9 mouse cellular contexts compared by ENCODE assay signal in genomic region chr19:10402771-10403494, GRCm38 (mm10). TPM values are rescaled to one million over a fixed set of nuclear protein-coding genes. Genes with fewer than 3 reads are reported as not detected.
DNase-seq lines count a peak whose midpoint lies in the region; TF ChIP-seq lines count a peak whose summit lies in the region.
"Had no signal": no experiment of that assay in that cellular context is flagged by ENCODE, and none has a peak within 500 bp of the region (broad histone marks: within the 10 kb centered on the region; RNA-seq: fewer than 3 reads in every experiment).

No protein-coding gene starts in this region.

- H3K4me1 ChIP-seq in ES-Bruce4 (ENCODE audit: control insufficient read depth, insufficient read depth, low read length) = no peaks in the 10 kb centered on the region
- H3K4me1 ChIP-seq: liver, embryonic 15.5 days had no signal

- no peaks in the 10 kb centered on the region for H3K9me3 ChIP-seq in ES-Bruce4 (replicated peaks; ENCODE audit: control insufficient read depth, insufficient read depth, low read length, poor library complexity, severe bottlenecking)
- H3K9me3 ChIP-seq: liver, embryonic 15.5 days had no signal

- no peak overlapping the region for H3K27ac ChIP-seq in ES-Bruce4 (ENCODE audit: insufficient read depth, low read length)
- peak overlapping the region; percentile 78 for H3K27ac ChIP-seq in layer of hippocampus, adult 2 months
- H3K27ac ChIP-seq: liver, embryonic 15.5 days had no signal

- peak; percentile 31 for DNase-seq in gastrocnemius, adult 18-20 months (ENCODE audit: low spot score)
- DNase-seq in gastrocnemius, postnatal 25 days = no peak
- peak; percentile 90 for DNase-seq in cerebellum, adult 11-12 months
- peak; percentile 56 to 60 for DNase-seq in heart, postnatal 36 days
- peak; percentile 72 to 84 for DNase-seq in layer of hippocampus, adult 2 months (ENCODE audit: low spot score in 2 of 2)
- DNase-seq in lung, postnatal 4 days = peak; percentile 69 to 81
- peak; percentile 25 to 33 for DNase-seq in thymus, postnatal 36 days

- H3K4me3 ChIP-seq in ES-Bruce4 (ENCODE audit: low read depth, low read length) = no peak overlapping the region
- no peak overlapping the region for H3K4me3 ChIP-seq in layer of hippocampus, adult 2 months
- H3K4me3 ChIP-seq: liver, embryonic 15.5 days had no signal

- H3K36me3 ChIP-seq in ES-Bruce4 (ENCODE audit: control insufficient read depth, insufficient read depth, low read length, poor library complexity, severe bottlenecking) = no peaks in the 10 kb centered on the region
- H3K36me3 ChIP-seq: liver, embryonic 15.5 days had no signal

- intact Hi-C loops in heart, postnatal 36 days (cut with DNase I) = no loop called here

- TF ChIP-seq EP300 in ES-Bruce4 (IDR thresholded peaks at IDR 0.05; ENCODE audit: insufficient read depth, low read depth, low read length) = 0 out of 2 replicates have a peak, but pooled peaks have one; percentile 9

- H3K9ac ChIP-seq in ES-Bruce4 (ENCODE audit: low read depth, poor library complexity, severe bottlenecking) = no peak overlapping the region
- H3K9ac ChIP-seq: liver, embryonic 15.5 days had no signal

- TF ChIP-seq POLR2A in ES-Bruce4 (IDR thresholded peaks at IDR 0.05; ENCODE audit: insufficient read depth, low read length) = no peak

- no peaks in the 10 kb centered on the region for H3K27me3 ChIP-seq in ES-Bruce4 (ENCODE audit: control insufficient read depth, insufficient read depth, low read length, poor library complexity, severe bottlenecking)
- H3K27me3 ChIP-seq: liver, embryonic 15.5 days had no signal

- TF ChIP-seq CTCF in ES-Bruce4 (IDR thresholded peaks at IDR 0.05; ENCODE audit: low read depth, low read length) = peak; percentile 95
- TF ChIP-seq CTCF in layer of hippocampus, adult 2 months (conservative IDR thresholded peaks at IDR 0.05) = peak; percentile 84

RNA-seq across cellular contexts. Expression of gene Syt7, which starts 14.0 kb away (rescaled TPM):
- total RNA-seq in gastrocnemius, adult 18-20 months (2021) = 1 to 10 TPM; 1.5 TPM
- 1 to 10 TPM; 1.9 to 4.1 TPM for total RNA-seq in gastrocnemius, postnatal 25 days (2021)
- 4.1 and 4.9 TPM in 2 replicates for polyA plus RNA-seq in ES-Bruce4 (2011; ENCODE audit: insufficient read depth, insufficient read length, low read depth, missing spikeins)
- 10 to 100 TPM; 39.4 to 41.6 TPM for total RNA-seq in heart, postnatal 36 days (2021)
- total RNA-seq in layer of hippocampus, adult 2 months (2021) = 100 to 1,000 TPM; 315 to 321 TPM

RNA-seq across cellular contexts. Expression of gene Lrrc10b, which starts 54.3 kb away (rescaled TPM):
- under 1 TPM; 0.17 to 0.18 TPM for total RNA-seq in gastrocnemius, adult 18-20 months (2021)
- total RNA-seq in gastrocnemius, postnatal 25 days (2021) = under 1 TPM; 0.13 to 0.38 TPM
- not detected in 2 replicates for polyA plus RNA-seq in ES-Bruce4 (2011; ENCODE audit: insufficient read depth, insufficient read length, low read depth, missing spikeins)
- total RNA-seq in heart, postnatal 36 days (2021) = 1 to 10 TPM; 1.0 to 1.1 TPM
- total RNA-seq in layer of hippocampus, adult 2 months (2021) = 10 to 100 TPM; 83.9 to 84.6 TPM

Comparison
In these comparisons a context has a peak if more than half of its experiments do, and no peak if none do; other contexts are left out.
1. RNA of gene Syt7, which starts 14.0 kb away (total RNA-seq): 315 to 321 TPM in layer of hippocampus, adult 2 months and 39.4 to 41.6 TPM in heart, postnatal 36 days; 1.9 to 4.1 TPM in gastrocnemius, postnatal 25 days and 1.5 TPM in gastrocnemius, adult 18-20 months; every median in the first group is over 4 times any median in the second.
2. RNA of gene Lrrc10b, which starts 54.3 kb away (total RNA-seq): 83.9 to 84.6 TPM in layer of hippocampus, adult 2 months; 1.0 to 1.1 TPM in heart, postnatal 36 days, 0.13 to 0.38 TPM in gastrocnemius, postnatal 25 days and 0.17 to 0.18 TPM in gastrocnemius, adult 18-20 months; every median in the first group is over 10 times any median in the second.